Mouse (Mus musculus) stomach, embryonic 16.5 days (tissue): ENCODE measurements at regions not wholly inside any gene's neighbourhood (a gene's known extent, or its start where the extent isn't known, plus 50 kb on each side); places are given as distances from the start of the nearest gene placed in this dataset.

Experiments used
- ATAC-seq: fragments of 200-750 bp; cut with Nextera tagmentation; 2 replicates; pipeline ENCODE4 v1.8.0; 2017; ENCODE audit warnings: moderate number of reproducible peaks, moderate TSS enrichment; ENCODE audit not compliant: insufficient read depth, low FRiP score
- H3K27ac ChIP-seq: fragments of 300-500 bp; sonication (generic); 2 replicates; pipeline ENCODE4 v1.5.1; 2014; ENCODE audit warnings: low read length
- H3K27me3 ChIP-seq: fragments of 300-500 bp; sonication (generic); 2 replicates; pipeline ENCODE4 v1.6.1; 2014; ENCODE audit warnings: low read length, control low read depth, mixed read lengths; ENCODE audit not compliant: control insufficient read depth, insufficient read depth
- H3K36me3 ChIP-seq: fragments of 300-500 bp; sonication (generic); 2 replicates; pipeline ENCODE4 v1.6.1; 2014; ENCODE audit warnings: low read length; ENCODE audit not compliant: control insufficient read depth, insufficient read depth
- H3K4me1 ChIP-seq: fragments of 300-500 bp; sonication (generic); 2 replicates; pipeline ENCODE4 v1.6.1; 2014; ENCODE audit warnings: low read length, control low read depth, mixed read lengths; ENCODE audit not compliant: control insufficient read depth, insufficient read depth
- H3K4me2 ChIP-seq: fragments of 300-500 bp; sonication (generic); 2 replicates; pipeline ENCODE4 v1.6.1; 2014; ENCODE audit warnings: low read depth, low read length, mixed read lengths
- H3K4me3 ChIP-seq: fragments of 300-500 bp; sonication (generic); replicated peaks from 2 replicates; pipeline ENCODE4 v1.5.1; 2014; ENCODE audit warnings: mild to moderate bottlenecking, low read length
- H3K9ac ChIP-seq: fragments of 300-500 bp; sonication (generic); 2 replicates; pipeline ENCODE4 v1.6.1; 2014; ENCODE audit warnings: low read length
- H3K9me3 ChIP-seq: fragments of 300-500 bp; sonication (generic); replicated peaks from 2 replicates; pipeline ENCODE4 v1.6.1; 2016; ENCODE audit warnings: low read length, control low read depth; ENCODE audit not compliant: control insufficient read depth
- WGBS: fragments of 180-500 bp; shearing (Covaris S2); extraction: QIAGEN DNeasy Blood & Tissue Kit; methylation state at CpG from one replicate; pipeline ENCODE4 v1.1.7; 2014; 5-methylcytosine and 5-hydroxymethylcytosine counted together

GRCm38 (mm10) chr8:64434648-64435047 is 228.6 kb upstream of the Tll1 start:
- no peaks in the 10 kb centered on the region for H3K27me3 ChIP-seq
- H3K9me3 ChIP-seq = no peaks in the 10 kb centered on the region
- WGBS = 79% methylated on average over 7 of the region's 7 CpGs
- H3K36me3 ChIP-seq = no peaks in the 10 kb centered on the region
- no peak for ATAC-seq
- no peaks in the 10 kb centered on the region for H3K4me1 ChIP-seq
- no peak overlapping the region for H3K4me3 ChIP-seq
- H3K4me2 ChIP-seq = no peak overlapping the region
- no peak overlapping the region for H3K9ac ChIP-seq
- no peak overlapping the region for H3K27ac ChIP-seq

GRCm38 (mm10) chr8:64422850-64423214 is 216.8 kb upstream of the Tll1 start:
- no peak overlapping the region for H3K4me3 ChIP-seq

DNA sequence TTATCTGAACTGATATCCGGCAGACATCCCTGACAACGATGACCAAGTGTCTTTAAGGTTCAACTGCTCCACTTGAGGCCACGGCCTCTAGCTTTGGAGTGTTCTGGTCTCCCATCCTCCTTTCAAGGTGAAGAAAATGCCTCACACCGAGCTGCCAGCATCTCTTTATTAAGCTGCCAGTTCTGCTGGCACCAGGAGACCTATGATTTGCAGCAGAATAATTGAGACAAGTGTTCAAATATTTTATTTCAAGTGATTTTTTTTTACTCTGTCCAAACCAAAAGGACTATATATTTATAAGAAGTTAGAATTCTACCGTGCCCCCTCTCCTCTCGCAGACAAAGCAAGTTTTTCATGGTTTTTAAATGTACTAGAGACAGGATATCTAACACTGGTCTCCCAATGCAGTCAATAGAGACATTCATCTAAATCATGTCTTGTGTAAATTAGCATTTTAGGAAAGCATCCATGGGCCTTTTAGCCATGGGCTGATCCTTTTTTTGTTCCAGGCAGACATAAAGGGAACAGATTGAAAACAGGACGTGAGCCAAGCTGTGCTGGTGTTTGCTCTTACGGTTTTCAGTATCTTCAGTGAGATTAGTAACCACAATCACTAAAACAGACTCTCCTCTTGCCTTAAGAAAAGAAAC is 216.3 kb upstream of the Tll1 start:
- Histone ChIP-seq H3K9ac (no peak overlapping the region), H3K9me3 (no peaks in the 10 kb centered on the region), H3K4me2 (no peak overlapping the region), H3K27ac (no peak overlapping the region), H3K4me1 (no peaks in the 10 kb centered on the region), H3K27me3 (no peaks in the 10 kb centered on the region), H3K36me3 (no peaks in the 10 kb centered on the region), H3K4me3 (no peak overlapping the region)
- ATAC-seq = no peak
- 49% methylated on average over 8 of the region's 8 CpGs for WGBS

More at GRCm38 (mm10) chr8:64422850-64423214, 216.8 kb upstream of the Tll1 start:
- H3K9me3 ChIP-seq = no peaks in the 10 kb centered on the region
- H3K27me3 ChIP-seq = no peaks in the 10 kb centered on the region
- no peaks in the 10 kb centered on the region for H3K4me1 ChIP-seq
- H3K4me2 ChIP-seq = no peak overlapping the region
- 54% methylated on average over 4 of the region's 4 CpGs for WGBS
- H3K27ac ChIP-seq = no peak overlapping the region
- no peak overlapping the region for H3K9ac ChIP-seq
- ATAC-seq = no peak
- H3K36me3 ChIP-seq = no peaks in the 10 kb centered on the region

DNA sequence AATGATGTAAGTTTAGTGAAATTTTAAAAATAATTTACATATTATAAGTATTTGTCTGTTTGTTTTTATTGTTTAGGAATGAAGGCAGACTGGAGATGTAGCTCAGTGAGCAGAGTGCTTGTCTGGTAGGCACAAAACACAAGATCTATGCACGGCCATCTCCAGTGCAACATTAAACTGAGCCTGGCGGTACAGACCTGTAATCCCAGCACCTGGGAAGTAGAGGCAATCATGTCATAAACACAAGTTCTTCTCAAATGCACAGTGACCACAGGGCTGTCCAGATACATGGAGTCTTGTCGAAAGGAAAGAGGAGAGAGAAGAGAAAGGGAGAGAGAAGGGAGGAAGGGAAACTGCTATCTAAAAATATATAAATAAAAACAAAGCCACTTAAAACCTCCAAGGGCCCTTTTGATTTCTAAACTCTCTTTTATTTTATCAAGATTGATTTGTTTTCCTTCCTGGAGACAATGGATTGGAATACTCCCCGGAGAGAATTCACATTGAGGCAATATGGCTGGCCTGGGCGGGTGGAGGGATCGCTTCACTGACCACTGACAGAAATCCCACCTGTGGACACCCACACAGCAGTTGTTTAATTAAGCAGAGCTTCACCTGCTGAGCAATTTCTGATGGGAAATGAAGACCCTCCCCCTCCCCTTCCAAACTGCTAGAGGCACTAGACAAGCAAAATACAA is 215.6 kb upstream of the Tll1 start:
- no peak overlapping the region for H3K9ac ChIP-seq
- no peak overlapping the region for H3K27ac ChIP-seq
- no peaks in the 10 kb centered on the region for H3K4me1 ChIP-seq
- no peak overlapping the region for H3K4me2 ChIP-seq
- no peaks in the 10 kb centered on the region for H3K9me3 ChIP-seq
- ATAC-seq = no peak
- WGBS = 79% methylated on average over 6 of the region's 6 CpGs
- H3K36me3 ChIP-seq = no peaks in the 10 kb centered on the region
- H3K27me3 ChIP-seq = no peaks in the 10 kb centered on the region
- H3K4me3 ChIP-seq = no peak overlapping the region

DNA sequence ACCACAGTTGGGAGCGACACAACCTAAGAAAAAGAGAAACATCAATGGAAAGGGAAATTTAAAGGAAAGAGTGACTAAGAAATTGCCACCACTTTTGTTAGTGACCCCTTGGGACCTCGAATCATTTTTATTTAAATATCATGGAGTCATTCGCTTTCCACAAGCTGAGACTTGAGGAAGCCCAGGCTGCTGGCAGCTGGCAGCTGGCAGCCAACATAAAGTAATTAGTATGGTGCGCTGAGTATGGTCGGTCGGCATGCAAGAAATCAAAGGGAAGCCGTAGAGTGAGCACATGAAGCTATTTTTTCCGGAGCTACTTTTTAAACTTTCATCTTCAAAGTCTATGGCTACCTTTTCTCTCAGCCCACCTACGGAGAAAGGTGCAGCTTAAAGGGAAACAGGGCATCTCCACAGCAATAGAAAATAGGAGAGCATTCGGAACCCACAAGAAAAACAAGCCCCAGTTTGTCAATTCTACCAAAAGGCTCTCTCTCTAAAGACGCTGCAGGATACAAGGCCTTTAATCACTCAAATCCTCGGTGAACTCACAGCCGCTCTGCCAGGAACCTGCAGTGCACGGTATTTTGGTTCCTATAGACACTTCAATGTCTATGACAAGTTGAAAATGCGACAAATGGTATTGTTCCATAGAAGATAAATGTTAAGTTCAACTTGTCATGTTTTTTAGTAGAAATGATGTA is 206.6 kb upstream of the Tll1 start:
- ATAC-seq = no peak
- Histone ChIP-seq H3K27me3 (no peaks in the 10 kb centered on the region), H3K9me3 (no peaks in the 10 kb centered on the region), H3K27ac (no peak overlapping the region), H3K4me1 (no peaks in the 10 kb centered on the region), H3K36me3 (no peaks in the 10 kb centered on the region), H3K4me2 (no peak overlapping the region), H3K9ac (no peak overlapping the region), H3K4me3 (no peak overlapping the region)
- 68% methylated on average over 15 of the region's 15 CpGs for WGBS

DNA sequence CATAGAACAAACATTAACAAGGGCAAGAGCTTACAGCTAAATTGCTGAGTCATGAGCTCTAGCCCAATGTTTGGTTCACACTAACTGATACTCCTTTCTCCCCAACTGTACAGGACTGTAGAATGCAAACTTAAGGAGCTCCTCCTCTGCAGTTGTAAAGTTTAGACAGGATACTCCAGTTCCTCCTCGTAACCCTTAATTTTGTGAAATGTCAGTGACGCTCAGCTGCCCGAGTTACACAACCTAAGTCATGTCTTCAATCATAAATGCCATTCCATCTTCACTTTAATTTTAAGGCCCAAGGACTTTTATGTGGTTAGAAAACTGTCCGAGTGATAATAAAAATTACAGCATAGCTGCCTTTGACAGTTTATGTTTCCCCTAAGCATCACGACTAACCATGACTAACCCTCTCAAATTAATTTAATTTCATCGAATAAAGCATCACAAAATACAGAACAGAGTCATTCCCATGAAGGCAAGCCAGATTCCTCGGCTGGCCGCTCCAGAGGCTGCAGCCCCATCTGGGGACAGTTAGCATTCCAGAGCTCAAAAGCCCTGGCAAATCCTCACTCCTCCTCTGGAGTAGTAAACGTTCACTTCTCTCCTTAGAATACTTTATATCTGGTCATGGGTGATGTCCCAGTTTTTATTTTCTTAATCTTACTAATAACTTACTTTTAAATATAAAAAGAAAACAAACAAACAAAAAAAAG is 200.9 kb upstream of the Tll1 start:
- Histone ChIP-seq H3K27ac (no peak overlapping the region), H3K9ac (no peak overlapping the region), H3K36me3 (no peaks in the 10 kb centered on the region), H3K4me2 (no peak overlapping the region), H3K4me3 (no peak overlapping the region), H3K27me3 (no peaks in the 10 kb centered on the region), H3K9me3 (no peaks in the 10 kb centered on the region), H3K4me1 (no peaks in the 10 kb centered on the region)
- WGBS = 56% methylated on average over 9 of the region's 9 CpGs
- ATAC-seq = no peak

DNA sequence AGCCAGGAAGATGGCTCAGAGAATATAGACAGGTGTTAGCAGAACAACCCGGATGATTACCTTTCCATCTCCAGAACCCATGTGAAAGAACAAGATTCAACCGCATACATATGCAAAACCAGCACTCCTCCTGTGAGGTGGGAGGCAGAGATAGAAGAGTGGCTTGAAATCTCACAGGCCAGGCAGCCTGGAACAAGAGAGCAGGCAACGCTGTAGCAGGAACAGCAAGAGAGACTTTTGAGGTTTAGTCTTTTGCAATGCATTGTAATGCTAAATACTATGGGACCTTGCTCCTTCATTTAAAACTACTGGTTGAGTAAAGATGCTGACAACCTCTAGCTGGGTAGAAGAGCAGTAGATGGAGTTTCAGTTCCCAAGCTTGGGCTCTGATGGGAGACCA is 193.5 kb upstream of the Tll1 start:
- WGBS = 73% methylated on average over 3 of the region's 3 CpGs
- no peaks in the 10 kb centered on the region for H3K27me3 ChIP-seq
- no peaks in the 10 kb centered on the region for H3K36me3 ChIP-seq
- no peaks in the 10 kb centered on the region for H3K9me3 ChIP-seq
- H3K4me1 ChIP-seq = no peaks in the 10 kb centered on the region
- ATAC-seq = no peak
- no peak overlapping the region for H3K4me3 ChIP-seq
- H3K9ac ChIP-seq = no peak overlapping the region
- no peak overlapping the region for H3K27ac ChIP-seq
- no peak overlapping the region for H3K4me2 ChIP-seq

- Histone ChIP-seq H3K4me1 (no peaks in the 10 kb centered on the region), H3K4me3 (no peak overlapping the region), H3K27me3 (no peaks in the 10 kb centered on the region), H3K4me2 (no peak overlapping the region), H3K9me3 (no peaks in the 10 kb centered on the region), H3K36me3 (no peaks in the 10 kb centered on the region), H3K27ac (no peak overlapping the region), H3K9ac (no peak overlapping the region)
- WGBS = 59% methylated on average over 4 of the region's 4 CpGs
- ATAC-seq = no peak
Observed at GRCm38 (mm10) chr8:64397876-64398275, 191.8 kb upstream of the Tll1 start.

DNA sequence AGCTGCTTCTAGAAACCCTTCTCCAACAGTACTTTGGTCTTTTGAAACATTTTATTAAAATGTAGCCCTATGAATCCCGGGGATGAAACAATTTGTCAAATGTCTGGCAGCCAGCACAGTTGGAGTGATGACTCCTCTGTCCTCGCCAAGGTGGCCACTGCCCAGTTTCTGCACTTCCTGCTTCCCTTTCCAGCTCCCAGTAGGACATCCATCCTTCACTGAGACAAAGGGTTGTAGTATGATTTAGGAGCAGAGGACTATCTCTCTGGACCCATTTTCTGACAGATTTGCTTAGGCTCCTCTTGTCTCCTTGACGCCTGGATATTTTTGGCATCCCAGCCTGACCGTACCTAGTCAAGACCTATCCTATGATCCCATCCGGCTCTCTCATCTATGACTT is 189.7 kb upstream of the Tll1 start:
- no peaks in the 10 kb centered on the region for H3K36me3 ChIP-seq
- ATAC-seq = no peak
- no peaks in the 10 kb centered on the region for H3K9me3 ChIP-seq
- H3K27ac ChIP-seq = no peak overlapping the region
- no peak overlapping the region for H3K4me2 ChIP-seq
- no peak overlapping the region for H3K9ac ChIP-seq
- H3K4me3 ChIP-seq = no peak overlapping the region
- no peaks in the 10 kb centered on the region for H3K4me1 ChIP-seq
- 77% methylated on average over 5 of the region's 5 CpGs for WGBS
- no peaks in the 10 kb centered on the region for H3K27me3 ChIP-seq
